8 mouse cellular contexts compared by ENCODE assay signal in the genomic region with DNA sequence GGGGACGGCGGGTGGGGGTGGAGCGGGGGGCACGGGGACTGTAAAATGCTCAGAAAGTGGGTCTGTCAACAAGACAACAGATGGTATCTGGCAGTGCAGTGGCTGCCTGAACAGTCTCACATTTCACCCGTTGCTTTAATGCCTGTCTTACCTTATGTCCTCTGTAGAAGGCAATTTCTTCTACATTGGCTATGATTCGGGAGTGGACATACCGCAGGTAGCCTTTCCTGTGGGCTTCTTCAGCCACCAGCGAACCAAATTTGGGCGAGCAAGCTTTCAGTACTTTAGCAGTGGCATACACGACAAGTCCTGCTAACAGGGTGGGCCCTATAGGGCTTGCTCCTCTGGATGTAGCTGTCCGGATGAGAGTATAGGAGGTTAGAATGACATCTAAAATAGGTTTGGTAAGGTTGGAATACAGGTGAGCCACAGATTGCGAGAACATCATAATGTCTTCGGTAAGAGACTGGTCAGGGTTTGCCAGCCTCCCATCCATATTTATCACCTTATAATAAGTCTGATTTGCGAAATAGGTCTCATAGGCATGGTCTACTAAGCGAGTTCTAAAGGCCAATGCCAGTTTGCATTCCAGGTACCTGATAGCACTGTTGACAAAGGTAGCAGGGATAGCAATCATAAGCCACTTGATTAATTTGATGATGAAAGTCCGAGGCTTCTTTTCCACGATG. TPM values are rescaled to one million over a fixed set of nuclear protein-coding genes. Genes with fewer than 3 reads are reported as not detected.
A peak's percentile ranks its signal among the peaks of the same experiment; 100 is the strongest.
DNase-seq lines count a peak whose midpoint lies in the region; ATAC-seq and TF ChIP-seq lines count a peak whose summit lies in the region.

No protein-coding gene starts in this region.

- peak overlapping the region; percentile 43 for H3K4me3 ChIP-seq in lung, embryonic 14.5 days (ENCODE audit: low read depth, low read length)
- H3K4me3 ChIP-seq in embryonic facial prominence, embryonic 10.5 days = peak overlapping the region; percentile 62
- peak overlapping the region; percentile 40 for H3K4me3 ChIP-seq in intestine, postnatal 0 days (ENCODE audit: low read depth, low read length)
- H3K4me3 ChIP-seq in neural tube, embryonic 14.5 days (ENCODE audit: low read depth, low read length) = peak overlapping the region; percentile 46

- H3K27ac ChIP-seq in lung, embryonic 14.5 days (ENCODE audit: low read depth) = no peak overlapping the region; the same call in 1 of the 2 replicates
- peak overlapping the region; percentile 87 for H3K27ac ChIP-seq in embryonic facial prominence, embryonic 10.5 days (replicated peaks)
- H3K27ac ChIP-seq in intestine, postnatal 0 days (ENCODE audit: low read depth, low read length) = no peak overlapping the region
- H3K27ac ChIP-seq in neural tube, embryonic 14.5 days (ENCODE audit: low read depth, low read length) = peak overlapping the region; percentile 75

- no peaks in the 10 kb centered on the region for H3K4me1 ChIP-seq in lung, embryonic 14.5 days (ENCODE audit: insufficient read depth)
- peaks cover 25% of the 10 kb centered on the region for H3K4me1 ChIP-seq in embryonic facial prominence, embryonic 10.5 days
- no peaks in the 10 kb centered on the region for H3K4me1 ChIP-seq in intestine, postnatal 0 days (replicated peaks; ENCODE audit: control insufficient read depth, insufficient read depth, low read length)
- peaks cover 15% of the 10 kb centered on the region for H3K4me1 ChIP-seq in neural tube, embryonic 14.5 days (ENCODE audit: control insufficient read depth, insufficient read depth, low read length)

- 0 out of 2 replicates have a peak overlapping the region, but pooled peaks have one; percentile 14 for H3K9ac ChIP-seq in lung, embryonic 14.5 days
- no peak overlapping the region for H3K9ac ChIP-seq in intestine, postnatal 0 days (ENCODE audit: low read depth, low read length)
- peak overlapping the region; percentile 43; the same call in 1 of the 2 replicates for H3K9ac ChIP-seq in neural tube, embryonic 14.5 days (replicated peaks; ENCODE audit: low read depth, low read length)

- ATAC-seq in lung, embryonic 14.5 days (ENCODE audit: insufficient read depth) = no peak
- no peak for ATAC-seq in intestine, postnatal 0 days
- no peak for ATAC-seq in neural tube, embryonic 14.5 days (ENCODE audit: low read depth)

- TF ChIP-seq CTCF in lung, embryonic 14.5 days (IDR thresholded peaks at IDR 0.05; ENCODE audit: low read depth) = no peak
- no peak for TF ChIP-seq CTCF in intestine, postnatal 0 days (IDR thresholded peaks at IDR 0.05; ENCODE audit: low read depth)

- no peak for DNase-seq in lung, embryonic 14.5 days
- no peak for DNase-seq in lung, postnatal 36 days
- DNase-seq in embryonic facial prominence, embryonic 10.5 days (ENCODE audit: low spot score) = peak; percentile 24
- no peak for DNase-seq in kidney, postnatal 4 days
- no peak for DNase-seq in ovary, postnatal 36 days (ENCODE audit: low spot score)
- no peak for DNase-seq in spleen, postnatal 36 days (ENCODE audit: low spot score in 2 of 2)

- WGBS in lung, embryonic 14.5 days = 43% methylated on average over 17 of the region's 17 CpGs
- 45% methylated on average over 17 of the region's 17 CpGs for WGBS in embryonic facial prominence, embryonic 10.5 days
- WGBS in intestine, postnatal 0 days = 53% methylated on average over 17 of the region's 17 CpGs
- 29% methylated on average over 17 of the region's 17 CpGs for WGBS in neural tube, embryonic 14.5 days

- H3K9me3 ChIP-seq in lung, embryonic 14.5 days (ENCODE audit: low read depth, low read length) = no peaks in the 10 kb centered on the region
- no peaks in the 10 kb centered on the region for H3K9me3 ChIP-seq in embryonic facial prominence, embryonic 10.5 days
- no peaks in the 10 kb centered on the region for H3K9me3 ChIP-seq in intestine, postnatal 0 days (ENCODE audit: control insufficient read depth)
- H3K9me3 ChIP-seq in neural tube, embryonic 14.5 days (ENCODE audit: control insufficient read depth, low read length) = no peaks in the 10 kb centered on the region

- H3K36me3 ChIP-seq in lung, embryonic 14.5 days (ENCODE audit: insufficient read depth) = no peaks in the 10 kb centered on the region
- H3K36me3 ChIP-seq in embryonic facial prominence, embryonic 10.5 days (replicated peaks) = no peaks in the 10 kb centered on the region
- no peaks in the 10 kb centered on the region for H3K36me3 ChIP-seq in intestine, postnatal 0 days (ENCODE audit: control insufficient read depth, insufficient read depth)
- H3K36me3 ChIP-seq in neural tube, embryonic 14.5 days (ENCODE audit: control insufficient read depth, insufficient read depth, low read length) = no peaks in the 10 kb centered on the region

- no peaks in the 10 kb centered on the region for H3K27me3 ChIP-seq in lung, embryonic 14.5 days (ENCODE audit: insufficient read depth, low read length)
- H3K27me3 ChIP-seq in embryonic facial prominence, embryonic 10.5 days (replicated peaks; ENCODE audit: low read depth, poor library complexity, severe bottlenecking) = no peaks in the 10 kb centered on the region
- H3K27me3 ChIP-seq in intestine, postnatal 0 days (replicated peaks; ENCODE audit: control insufficient read depth, insufficient read depth, low read length) = no peaks in the 10 kb centered on the region
- 0 out of 2 replicates have a peak, but pooled peaks cover 2% of the 10 kb centered on the region for H3K27me3 ChIP-seq in neural tube, embryonic 14.5 days (ENCODE audit: control insufficient read depth, insufficient read depth, low read length)

- H3K4me2 ChIP-seq in lung, embryonic 14.5 days = peak overlapping the region; percentile 80
- peak overlapping the region; percentile 66 for H3K4me2 ChIP-seq in intestine, postnatal 0 days (replicated peaks; ENCODE audit: low read depth)
- H3K4me2 ChIP-seq in neural tube, embryonic 14.5 days (ENCODE audit: low read depth, low read length) = peak overlapping the region; percentile 84

RNA-seq across cellular contexts. Expression of a gene that starts 0.9 kb away (rescaled TPM):
- 2.5 and 2.9 TPM in 2 replicates for polyA plus RNA-seq in lung, embryonic 14.5 days (2014; fragmentation: Nextera tagmentation; extraction: Ambion mirVana)
- polyA plus RNA-seq in embryonic facial prominence, embryonic 10.5 days (2016; fragmentation: Nextera tagmentation; extraction: Ambion mirVana) = 9.7 and 10.5 TPM in 2 replicates
- 0.53 and 0.58 TPM in 2 replicates for polyA plus RNA-seq in intestine, postnatal 0 days (2015; fragmentation: Nextera tagmentation; extraction: Ambion mirVana)
- 5.6 and 6.8 TPM in 2 replicates for polyA plus RNA-seq in neural tube, embryonic 14.5 days (2014; fragmentation: Nextera tagmentation; extraction: Ambion mirVana)

RNA-seq across cellular contexts. Expression of a gene that starts 8.6 kb away (rescaled TPM):
- not detected in 2 replicates for polyA plus RNA-seq in lung, embryonic 14.5 days (2014; fragmentation: Nextera tagmentation; extraction: Ambion mirVana)
- not detected in 2 replicates for polyA plus RNA-seq in embryonic facial prominence, embryonic 10.5 days (2016; fragmentation: Nextera tagmentation; extraction: Ambion mirVana)
- polyA plus RNA-seq in intestine, postnatal 0 days (2015; fragmentation: Nextera tagmentation; extraction: Ambion mirVana) = not detected in 2 replicates
- not detected in 2 replicates for polyA plus RNA-seq in neural tube, embryonic 14.5 days (2014; fragmentation: Nextera tagmentation; extraction: Ambion mirVana)

Comparison
In these comparisons a context has a peak if more than half of its experiments do, and no peak if none do; other contexts are left out.
1. H3K27ac ChIP-seq: peak in embryonic facial prominence, embryonic 10.5 days (single experiment) and neural tube, embryonic 14.5 days (single experiment); none in lung, embryonic 14.5 days (single experiment) and intestine, postnatal 0 days (single experiment).
2. Peak in every context shown above with its lines, with median percentiles within 50 percentile points of each other: H3K4me2 ChIP-seq and H3K4me3 ChIP-seq.